Mouse (Mus musculus): ENCODE data around the gene Dyrk4. TPM values are rescaled to one million over a fixed set of nuclear protein-coding genes. Genes with fewer than 3 reads are reported as not detected.

Gene Dyrk4
- polyA plus RNA-seq, 2 experiments from 2014 or later, result 0.44 to 0.95 TPM

Other genes starting within 250 kb of the Dyrk4 start
- not detected for gene Kcna6, start 181.2 kb downstream of the Dyrk4 start, polyA plus RNA-seq (2017; shearing (Covaris generic))
- 100 to 1,000 TPM; 170 to 192 TPM for gene Ndufa9, start 72.7 kb downstream of the Dyrk4 start, polyA plus RNA-seq (2017; shearing (Covaris generic))
- gene Akap3, start 68.7 kb downstream of the Dyrk4 start, polyA plus RNA-seq (2017; shearing (Covaris generic)), result not detected
- 1 to 10 TPM; 3.6 to 9.2 TPM for gene Rad51ap1, start 17.7 kb upstream of the Dyrk4 start, polyA plus RNA-seq (2017; shearing (Covaris generic))
- gene D6Wsu163e, start 18.1 kb upstream of the Dyrk4 start, polyA plus RNA-seq (2017; shearing (Covaris generic)), result 10 to 100 TPM; 14.9 to 16.3 TPM
- not detected for gene Fgf6, start 93.7 kb upstream of the Dyrk4 start, polyA plus RNA-seq (2017; shearing (Covaris generic))
- not detected for gene Fgf23, start 151.1 kb upstream of the Dyrk4 start, polyA plus RNA-seq (2017; shearing (Covaris generic))
- 10 to 100 TPM in 1 of 2 experiments, 1 to 10 TPM in 1; 7.6 to 10.6 TPM for gene Tigar, start 187.7 kb upstream of the Dyrk4 start, polyA plus RNA-seq (2017; shearing (Covaris generic))
- 100 to 1,000 TPM; 616 to 775 TPM for gene Ccnd2, start 230.4 kb upstream of the Dyrk4 start, polyA plus RNA-seq (2017; shearing (Covaris generic))